Mouse (Mus musculus) left cerebral cortex, postnatal 10 days (tissue): ENCODE measurements at regions not wholly inside any gene's neighbourhood (a gene's known extent, or its start where the extent isn't known, plus 50 kb on each side); places are given as distances from the start of the nearest gene placed in this dataset.

ENCODE experiments used
- DNase-seq, 2 experiments: peaks; one replicate each; pipeline ENCODE4 v3.0.0; 2021 to 2022; ENCODE audit warnings: low spot score in 2 of 2, mixed read lengths in 1 of 2; ENCODE audit errors: extremely low spot score in 1 of 2
- intact Hi-C: fragments of 180-260 bp; cut with DNase I; formaldehyde crosslinking; loops from one replicate; pipeline ENCODE4 v1.15.1; 2025

GRCm38 (mm10) chr15:87170890-87171289 lies 373.2 kb upstream of the Fam19a5 start:
- DNase-seq: no peak
- intact Hi-C loops: no loop called here

- DNase-seq: no peak
- intact Hi-C loops: no loop called here
Measured at GRCm38 (mm10) chr15:87173096-87173495, 371.0 kb upstream of the Fam19a5 start.

GRCm38 (mm10) chr15:87178646-87179045 lies 365.5 kb upstream of the Fam19a5 start:
- intact Hi-C loops: no loop called here
- no peak for DNase-seq

GRCm38 (mm10) chr15:87180836-87181235 lies 363.3 kb upstream of the Fam19a5 start:
- intact Hi-C loops: no loop called here
- DNase-seq: no peak

- intact Hi-C loops: no loop called here
- no peak for DNase-seq
Measured at GRCm38 (mm10) chr15:87184248-87184647, 359.9 kb upstream of the Fam19a5 start.

- intact Hi-C loops: no loop called here
- no peak for DNase-seq
Measured at GRCm38 (mm10) chr15:87188816-87189455, 355.2 kb upstream of the Fam19a5 start.

GRCm38 (mm10) chr15:87191901-87192300 lies 352.2 kb upstream of the Fam19a5 start:
- peak in 1 of 2 experiments; percentile 18 for DNase-seq
- intact Hi-C loops: loop anchor here (10.0 kb wide), 1 partner anchor 353 kb away; the partner anchor contains the start of gene Fam19a5

- intact Hi-C loops: loop anchor here (10.0 kb wide), 1 partner anchor 348 kb away; the partner anchor contains the start of gene Fam19a5
Measured at GRCm38 (mm10) chr15:87196306-87196893, 347.7 kb upstream of the Fam19a5 start.

GRCm38 (mm10) chr15:87199641-87200040 lies 344.5 kb upstream of the Fam19a5 start:
- DNase-seq: peak in 1 of 2 experiments; percentile 7
- intact Hi-C loops: loop anchor here (10.0 kb wide), 1 partner anchor 345 kb away; the partner anchor contains the start of gene Fam19a5

More at GRCm38 (mm10) chr15:87196306-87196893, 347.7 kb upstream of the Fam19a5 start:
- DNase-seq: peak in 1 of 2 experiments; percentile 4

- intact Hi-C loops: no loop called here
- peak; percentile 15 to 31 for DNase-seq
Measured at GRCm38 (mm10) chr15:87200282-87201048, 343.6 kb upstream of the Fam19a5 start.

- intact Hi-C loops: no loop called here
- peak in 1 of 2 experiments; percentile 2 for DNase-seq
Measured at GRCm38 (mm10) chr15:87201055-87201454, 343.0 kb upstream of the Fam19a5 start.

GRCm38 (mm10) chr15:87229951-87230350 lies 314.1 kb upstream of the Fam19a5 start:
- DNase-seq: no peak
- intact Hi-C loops: no loop called here

GRCm38 (mm10) chr15:87236096-87236495 lies 308.0 kb upstream of the Fam19a5 start:
- DNase-seq: no peak
- intact Hi-C loops: no loop called here

GRCm38 (mm10) chr15:87239057-87239456 lies 305.0 kb upstream of the Fam19a5 start:
- no peak for DNase-seq
- intact Hi-C loops: no loop called here

GRCm38 (mm10) chr15:87261497-87261896 lies 282.6 kb upstream of the Fam19a5 start:
- intact Hi-C loops: no loop called here
- no peak for DNase-seq

- DNase-seq: no peak
- intact Hi-C loops: no loop called here
Measured at GRCm38 (mm10) chr15:87264906-87265305, 279.2 kb upstream of the Fam19a5 start.

- no peak for DNase-seq
- intact Hi-C loops: no loop called here
Measured at GRCm38 (mm10) chr15:87290987-87291529, 253.0 kb upstream of the Fam19a5 start.

- DNase-seq: no peak
- intact Hi-C loops: no loop called here
Measured at GRCm38 (mm10) chr15:87319896-87320295, 224.2 kb upstream of the Fam19a5 start.
